ENCODE assay signal across 17 mouse cellular contexts in genomic region chr10:42533836-42534453, GRCm38 (mm10). TPM values are rescaled to one million over a fixed set of nuclear protein-coding genes. Genes with fewer than 3 reads are reported as not detected.
DNase-seq lines count a peak whose midpoint lies in the region; ATAC-seq and TF ChIP-seq lines count a peak whose summit lies in the region.
"Had no signal": no experiment of that assay in that cellular context is flagged by ENCODE, and none has a peak within 500 bp of the region (broad histone marks: within the 10 kb centered on the region; RNA-seq: fewer than 3 reads in every experiment).

No protein-coding gene starts in this region.

- no peaks in the 10 kb centered on the region for H3K4me1 ChIP-seq in lung, embryonic 14.5 days (ENCODE audit: insufficient read depth)
- peaks cover 35% of the 10 kb centered on the region for H3K4me1 ChIP-seq in liver, embryonic 11.5 days (replicated peaks; ENCODE audit: control insufficient read depth, insufficient read depth, low read length)

- H3K27ac ChIP-seq in lung, embryonic 14.5 days (ENCODE audit: low read depth): peak overlapping the region; percentile 46; the same call in 1 of the 2 replicates
- H3K27ac ChIP-seq in liver, embryonic 11.5 days (ENCODE audit: low read depth, low read length): peak overlapping the region; percentile 86
- H3K27ac ChIP-seq: hindbrain, embryonic 14.5 days had no signal

- no peak overlapping the region for H3K4me2 ChIP-seq in lung, embryonic 14.5 days
- H3K4me2 ChIP-seq in liver, embryonic 11.5 days: peak overlapping the region; percentile 41
- H3K4me2 ChIP-seq: hindbrain, embryonic 14.5 days had no signal

- H3K27me3 ChIP-seq in lung, embryonic 14.5 days (ENCODE audit: insufficient read depth, low read length): no peaks in the 10 kb centered on the region
- H3K27me3 ChIP-seq in liver, embryonic 11.5 days (replicated peaks; ENCODE audit: control insufficient read depth, insufficient read depth, low read length): no peaks in the 10 kb centered on the region

- H3K36me3 ChIP-seq in lung, embryonic 14.5 days (ENCODE audit: insufficient read depth): peaks cover 68% of the 10 kb centered on the region
- H3K36me3 ChIP-seq in liver, embryonic 11.5 days (ENCODE audit: control insufficient read depth, insufficient read depth, low read length): peaks cover 11% of the 10 kb centered on the region; the same call in 1 of the 2 replicates

- no peak; the same call in 1 of the 2 replicates for ATAC-seq in lung, embryonic 14.5 days (ENCODE audit: insufficient read depth)
- peak; percentile 87 for ATAC-seq in liver, embryonic 11.5 days (replicated peaks; ENCODE audit: low FRiP score)
- ATAC-seq: midbrain, embryonic 16.5 days had no signal

- H3K4me3 ChIP-seq in lung, embryonic 14.5 days (ENCODE audit: low read depth, low read length): no peak overlapping the region
- no peak overlapping the region for H3K4me3 ChIP-seq in liver, embryonic 11.5 days (ENCODE audit: low read depth, low read length)

- H3K9me3 ChIP-seq in lung, embryonic 14.5 days (ENCODE audit: low read depth, low read length): no peaks in the 10 kb centered on the region
- H3K9me3 ChIP-seq in liver, embryonic 11.5 days (ENCODE audit: control insufficient read depth, low read length): no peaks in the 10 kb centered on the region

- H3K9ac ChIP-seq in lung, embryonic 14.5 days: no peak overlapping the region
- H3K9ac ChIP-seq in liver, embryonic 11.5 days (ENCODE audit: low read depth, low read length): no peak overlapping the region
- H3K9ac ChIP-seq: hindbrain, embryonic 14.5 days had no signal

- 88% methylated on average over 11 of the region's 11 CpGs for WGBS in lung, embryonic 14.5 days
- 52% methylated on average over 11 of the region's 11 CpGs for WGBS in liver, embryonic 11.5 days

- DNase-seq in lung, embryonic 14.5 days: no peak
- no peak for DNase-seq in lung, postnatal 4 days
- peak; percentile 78 for DNase-seq in c-Kit-positive CD71-positive TER-119-positive erythroid progenitor cells, embryonic 14.5 days (ENCODE audit: low spot score)
- DNase-seq in liver, embryonic 11.5 days (ENCODE audit: low spot score): no peak
- peak; percentile 18 for DNase-seq in yolk sac, embryonic 10.5 days (ENCODE audit: low spot score)
- no peak for DNase-seq in gastrocnemius, postnatal 25 days
- no peak for DNase-seq in urinary bladder, adult 18-20 months (ENCODE audit: low spot score in 2 of 2)
- DNase-seq: cerebellum, adult 2 months; gastrocnemius, postnatal 14 days; kidney, adult 18-20 months; left cerebral cortex, postnatal 4 days; lung, adult 2 months had no signal

- no peak for TF ChIP-seq CTCF in lung, embryonic 14.5 days (IDR thresholded peaks at IDR 0.05; ENCODE audit: low read depth)

RNA-seq across cellular contexts. Expression of gene Snx3, which starts 32.1 kb away (rescaled TPM):
- 367 and 368 TPM in 2 replicates for polyA plus RNA-seq in lung, embryonic 14.5 days (2014; fragmentation: Nextera tagmentation; extraction: Ambion mirVana)
- 355 and 358 TPM in 2 replicates for polyA plus RNA-seq in liver, embryonic 11.5 days (2014; fragmentation: Nextera tagmentation; extraction: Ambion mirVana)
- 100 to 1,000 TPM; 140 to 157 TPM for total RNA-seq in gastrocnemius, postnatal 25 days (2021)

RNA-seq across cellular contexts. Expression of gene Nr2e1, which starts 49.5 kb away (rescaled TPM):
- not detected in 2 replicates for polyA plus RNA-seq in lung, embryonic 14.5 days (2014; fragmentation: Nextera tagmentation; extraction: Ambion mirVana)
- polyA plus RNA-seq in liver, embryonic 11.5 days (2014; fragmentation: Nextera tagmentation; extraction: Ambion mirVana): not detected in 2 replicates
- not detected for total RNA-seq in gastrocnemius, postnatal 25 days (2021)
- total RNA-seq: gastrocnemius, postnatal 14 days; megakaryocyte, adult 5-6 weeks had no signal
- polyA plus RNA-seq: heart, embryonic 16.5 days; hindbrain, embryonic 14.5 days; large intestine, adult 2 months; lung, adult 2 months had no signal

RNA-seq across cellular contexts. Expression of gene Ostm1, which starts 49.7 kb away (rescaled TPM):
- 10.7 and 11.9 TPM in 2 replicates for polyA plus RNA-seq in lung, embryonic 14.5 days (2014; fragmentation: Nextera tagmentation; extraction: Ambion mirVana)
- polyA plus RNA-seq in liver, embryonic 11.5 days (2014; fragmentation: Nextera tagmentation; extraction: Ambion mirVana): 24.8 and 27.7 TPM in 2 replicates
- total RNA-seq in gastrocnemius, postnatal 25 days (2021): 10 to 100 TPM; 18.0 to 20.6 TPM

RNA-seq across cellular contexts. Expression of gene Afg1l, which starts 55.6 kb away (rescaled TPM):
- 7.7 and 8.2 TPM in 2 replicates for polyA plus RNA-seq in lung, embryonic 14.5 days (2014; fragmentation: Nextera tagmentation; extraction: Ambion mirVana)
- polyA plus RNA-seq in liver, embryonic 11.5 days (2014; fragmentation: Nextera tagmentation; extraction: Ambion mirVana): 5.0 TPM in 2 replicates
- total RNA-seq in gastrocnemius, postnatal 25 days (2021): 10 to 100 TPM in 1 of 2 experiments, 1 to 10 TPM in 1; 8.6 to 10.0 TPM

Comparison
In these comparisons a context has a peak if more than half of its experiments do, and no peak if none do; other contexts are left out.
1. DNase-seq: peak in c-Kit-positive CD71-positive TER-119-positive erythroid progenitor cells, embryonic 14.5 days (single experiment) and yolk sac, embryonic 10.5 days (single experiment); none in lung, embryonic 14.5 days (single experiment), lung, postnatal 4 days (0 of 2), liver, embryonic 11.5 days (single experiment), gastrocnemius, postnatal 25 days (single experiment) and urinary bladder, adult 18-20 months (0 of 2).